Mouse (Mus musculus) embryonic facial prominence, embryonic 15.5 days (tissue): ENCODE measurements at regions not wholly inside any gene's neighbourhood (a gene's known extent, or its start where the extent isn't known, plus 50 kb on each side); places are given as distances from the start of the nearest gene placed in this dataset.

Experiments used
- ATAC-seq: fragments of 200-750 bp; cut with Nextera tagmentation; 2 replicates; pipeline ENCODE4 v1.8.0; 2017; ENCODE audit warnings: low read depth, moderate TSS enrichment; ENCODE audit not compliant: insufficient number of reproducible peaks, low FRiP score, low TSS enrichment
- H3K27ac ChIP-seq: fragments of 300-500 bp; sonication (generic); replicated peaks from 2 replicates; pipeline ENCODE4 v1.5.1; 2015; ENCODE audit warnings: mild to moderate bottlenecking, inconsistent platforms
- H3K27me3 ChIP-seq: fragments of 300-500 bp; sonication (generic); 2 replicates; pipeline ENCODE4 v1.6.1; 2015; ENCODE audit warnings: inconsistent platforms
- H3K36me3 ChIP-seq: fragments of 300-500 bp; sonication (generic); 2 replicates; pipeline ENCODE4 v1.6.1; 2015; ENCODE audit warnings: mild to moderate bottlenecking, inconsistent platforms
- H3K4me1 ChIP-seq: fragments of 300-500 bp; sonication (generic); 2 replicates; pipeline ENCODE4 v1.6.1; 2015; ENCODE audit warnings: inconsistent platforms
- H3K4me2 ChIP-seq: fragments of 300-500 bp; sonication (generic); replicated peaks from 2 replicates; pipeline ENCODE4 v1.6.1; 2015; ENCODE audit warnings: mild to moderate bottlenecking, inconsistent platforms
- H3K4me3 ChIP-seq: fragments of 300-500 bp; sonication (generic); replicated peaks from 2 replicates; pipeline ENCODE4 v1.5.1; 2015; ENCODE audit warnings: mild to moderate bottlenecking, inconsistent platforms
- H3K9ac ChIP-seq: fragments of 300-500 bp; sonication (generic); 2 replicates; pipeline ENCODE4 v1.6.1; 2015; ENCODE audit warnings: inconsistent platforms
- H3K9me3 ChIP-seq: fragments of 300-500 bp; sonication (generic); replicated peaks from 2 replicates; pipeline ENCODE4 v1.6.1; 2016; ENCODE audit warnings: inconsistent platforms
- WGBS: fragments of 180-500 bp; shearing (Covaris S2); methylation state at CpG from one replicate; pipeline ENCODE4 v1.1.7; 2015; 5-methylcytosine and 5-hydroxymethylcytosine counted together

DNA sequence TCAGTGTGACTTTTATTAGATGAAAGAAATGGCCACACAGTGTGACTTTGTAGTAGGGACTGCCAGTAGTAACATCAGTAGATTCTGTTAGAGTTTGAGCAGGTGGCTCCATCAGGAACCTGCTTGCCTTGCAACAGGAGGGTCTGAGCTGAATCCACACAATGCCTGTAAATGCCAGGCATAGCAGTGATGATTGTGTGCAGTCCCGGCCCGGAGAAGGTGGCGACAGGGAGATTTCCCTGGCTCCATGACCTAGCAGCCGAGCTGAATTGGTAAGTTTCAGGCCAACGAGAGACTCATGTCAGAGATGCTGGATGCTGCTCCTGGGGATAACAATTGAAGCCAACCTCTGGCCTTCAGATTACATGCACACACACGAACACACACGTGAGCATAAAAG is 102.8 kb upstream of the Tbl1xr1 start:
- Histone ChIP-seq H3K9ac (no peak overlapping the region), H3K27ac (no peak overlapping the region), H3K4me3 (no peak overlapping the region), H3K9me3 (no peaks in the 10 kb centered on the region), H3K27me3 (no peaks in the 10 kb centered on the region), H3K36me3 (no peaks in the 10 kb centered on the region), H3K4me2 (no peak overlapping the region), H3K4me1 (no peaks in the 10 kb centered on the region)
- 74% methylated on average over 7 of the region's 7 CpGs for WGBS
- no peak for ATAC-seq

DNA sequence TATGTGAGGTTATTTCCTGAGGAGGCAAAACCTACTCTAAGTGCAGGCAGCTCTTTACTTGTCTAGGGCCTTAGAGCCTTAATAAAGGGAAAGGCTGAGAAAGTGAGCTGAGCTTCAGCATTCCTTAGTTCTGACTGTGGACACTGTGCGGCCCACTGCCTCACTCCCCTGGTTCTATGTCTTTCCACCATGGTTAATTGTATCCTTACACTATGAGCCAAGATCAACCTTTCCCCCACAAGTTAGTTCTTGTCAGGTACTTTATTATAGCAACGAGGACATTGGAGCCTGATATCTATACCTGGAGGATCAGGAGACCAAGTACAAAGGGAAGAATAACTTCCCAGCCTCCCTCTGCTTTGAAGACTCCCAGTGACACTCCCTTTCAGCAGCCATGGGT is 101.7 kb upstream of the Tbl1xr1 start:
- Histone ChIP-seq H3K4me3 (no peak overlapping the region), H3K9me3 (no peaks in the 10 kb centered on the region), H3K27me3 (no peaks in the 10 kb centered on the region), H3K4me1 (no peaks in the 10 kb centered on the region), H3K27ac (no peak overlapping the region), H3K36me3 (no peaks in the 10 kb centered on the region), H3K9ac (no peak overlapping the region), H3K4me2 (no peak overlapping the region)
- 81% methylated on average over 2 of the region's 2 CpGs for WGBS
- no peak for ATAC-seq

DNA sequence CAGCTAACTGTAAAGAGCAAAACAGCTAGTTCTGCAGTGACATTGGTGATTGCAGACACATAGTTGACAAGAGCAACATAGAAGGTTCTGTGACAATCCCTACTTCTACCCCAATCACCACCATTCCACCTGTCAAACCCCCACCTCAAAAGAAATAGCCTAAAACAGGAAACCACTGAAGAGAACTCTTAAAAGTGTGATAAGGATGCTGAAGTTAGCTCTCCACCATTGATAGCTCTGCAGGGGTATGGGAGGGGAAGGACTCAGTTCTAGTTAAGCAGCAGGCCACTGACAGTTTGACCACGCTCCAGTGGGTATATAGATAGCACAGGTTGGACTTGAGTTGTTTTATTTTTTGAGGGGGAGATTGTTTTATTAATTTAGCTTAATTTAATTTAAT is 98.7 kb upstream of the Tbl1xr1 start:
- Histone ChIP-seq H3K4me2 (no peak overlapping the region), H3K9me3 (no peaks in the 10 kb centered on the region), H3K27ac (no peak overlapping the region), H3K4me1 (no peaks in the 10 kb centered on the region), H3K36me3 (no peaks in the 10 kb centered on the region), H3K4me3 (no peak overlapping the region), H3K9ac (no peak overlapping the region), H3K27me3 (no peaks in the 10 kb centered on the region)
- 93% methylated on average over 1 of the region's 1 CpGs for WGBS
- ATAC-seq: no peak

DNA sequence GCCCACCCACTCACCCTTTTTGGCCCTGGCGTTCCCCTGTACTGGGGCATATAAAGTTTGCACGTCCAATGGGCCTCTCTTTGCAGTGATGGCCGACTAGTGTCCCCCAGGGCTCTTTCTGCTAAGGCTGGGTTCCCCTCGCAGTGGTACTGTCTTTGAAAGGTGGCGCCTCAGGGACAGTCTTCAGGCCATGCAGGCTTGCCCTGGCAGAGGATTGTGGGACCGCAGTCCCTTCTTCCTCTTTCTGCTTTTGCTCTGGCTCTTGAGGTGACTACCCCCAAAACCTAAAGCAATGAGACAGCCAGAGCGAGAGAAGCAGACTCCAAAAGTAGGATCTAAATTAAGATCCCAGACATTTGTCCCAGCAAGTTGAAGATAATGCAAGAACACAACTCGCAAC is 93.5 kb upstream of the Tbl1xr1 start:
- H3K9ac ChIP-seq: no peak overlapping the region
- no peak overlapping the region for H3K27ac ChIP-seq
- 79% methylated on average over 8 of the region's 8 CpGs for WGBS
- no peaks in the 10 kb centered on the region for H3K27me3 ChIP-seq
- no peaks in the 10 kb centered on the region for H3K9me3 ChIP-seq
- H3K36me3 ChIP-seq: no peaks in the 10 kb centered on the region
- ATAC-seq: no peak
- H3K4me1 ChIP-seq: 0 out of 2 replicates have a peak, but pooled peaks cover 2% of the 10 kb centered on the region
- H3K4me2 ChIP-seq: no peak overlapping the region
- no peak overlapping the region for H3K4me3 ChIP-seq

DNA sequence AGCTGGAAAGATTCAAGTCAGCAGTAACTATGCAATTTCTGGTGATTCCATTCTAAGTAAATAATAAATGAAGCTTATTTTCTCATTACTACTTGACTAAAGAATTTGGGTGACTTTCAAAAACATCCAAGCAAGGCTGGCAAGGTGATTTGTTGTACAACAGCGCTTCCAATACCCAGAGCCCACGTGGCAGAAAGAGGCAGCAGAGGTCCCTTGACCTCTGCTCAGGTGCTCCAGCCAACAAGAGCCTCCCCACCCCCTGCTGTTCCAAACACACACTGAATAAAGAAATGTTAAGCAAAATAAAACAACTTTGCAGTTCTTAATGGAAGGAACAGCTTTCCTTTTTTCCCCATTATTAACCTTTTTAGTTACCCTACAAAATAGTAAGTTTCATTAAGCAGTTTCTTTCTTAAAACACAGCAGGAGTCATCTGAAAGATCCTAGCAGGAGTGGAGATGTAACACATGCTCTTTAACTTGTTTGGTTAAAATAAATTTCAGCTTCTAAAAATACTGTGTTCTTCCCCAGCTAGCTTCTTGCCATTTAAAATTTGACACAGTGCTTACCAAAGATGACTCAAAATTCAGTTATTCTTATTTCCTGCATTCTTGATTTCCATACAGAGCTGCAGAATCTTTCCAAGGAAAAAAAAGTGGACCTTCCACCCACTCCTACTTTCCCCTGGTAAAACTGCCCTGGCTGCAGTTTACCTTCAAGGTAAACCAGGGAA is 92.3 kb upstream of the Tbl1xr1 start:
- no peak for ATAC-seq
- H3K36me3 ChIP-seq: no peaks in the 10 kb centered on the region

DNA sequence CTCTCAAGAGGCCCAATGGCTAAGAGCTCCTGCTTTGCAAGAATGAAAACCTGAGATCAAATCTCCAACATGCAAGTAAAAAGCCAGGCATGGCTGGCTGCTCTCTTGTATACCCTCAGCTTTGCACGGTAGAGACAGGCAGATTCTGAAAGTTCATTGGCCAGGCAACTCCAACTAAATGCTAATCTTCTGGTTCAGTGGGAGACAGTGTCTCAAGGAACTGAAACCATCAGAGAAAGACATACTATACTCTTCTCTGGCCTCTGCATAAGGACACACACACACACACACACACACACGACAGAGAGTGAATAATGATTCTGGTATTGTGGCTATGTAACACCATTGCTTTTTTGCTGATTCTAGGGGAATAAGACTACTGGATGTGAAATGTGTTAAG is 91.6 kb upstream of the Tbl1xr1 start:
- no peak overlapping the region for H3K27ac ChIP-seq
- 62% methylated on average over 2 of the region's 2 CpGs for WGBS
- H3K9ac ChIP-seq: no peak overlapping the region
- H3K4me3 ChIP-seq: no peak overlapping the region
- H3K9me3 ChIP-seq: no peaks in the 10 kb centered on the region
- no peaks in the 10 kb centered on the region for H3K27me3 ChIP-seq
- 0 out of 2 replicates have a peak, but pooled peaks cover 2% of the 10 kb centered on the region for H3K4me1 ChIP-seq
- no peak overlapping the region for H3K4me2 ChIP-seq
- H3K36me3 ChIP-seq: no peaks in the 10 kb centered on the region
- no peak for ATAC-seq

More for the DNA sequence above, 92.3 kb upstream of the Tbl1xr1 start:
- Histone ChIP-seq H3K9ac (no peak overlapping the region), H3K4me1 (0 out of 2 replicates have a peak, but pooled peaks cover 2% of the 10 kb centered on the region), H3K9me3 (no peaks in the 10 kb centered on the region), H3K4me3 (no peak overlapping the region), H3K27ac (no peak overlapping the region), H3K27me3 (no peaks in the 10 kb centered on the region), H3K4me2 (no peak overlapping the region)
- WGBS: 37% methylated on average over 2 of the region's 2 CpGs

DNA sequence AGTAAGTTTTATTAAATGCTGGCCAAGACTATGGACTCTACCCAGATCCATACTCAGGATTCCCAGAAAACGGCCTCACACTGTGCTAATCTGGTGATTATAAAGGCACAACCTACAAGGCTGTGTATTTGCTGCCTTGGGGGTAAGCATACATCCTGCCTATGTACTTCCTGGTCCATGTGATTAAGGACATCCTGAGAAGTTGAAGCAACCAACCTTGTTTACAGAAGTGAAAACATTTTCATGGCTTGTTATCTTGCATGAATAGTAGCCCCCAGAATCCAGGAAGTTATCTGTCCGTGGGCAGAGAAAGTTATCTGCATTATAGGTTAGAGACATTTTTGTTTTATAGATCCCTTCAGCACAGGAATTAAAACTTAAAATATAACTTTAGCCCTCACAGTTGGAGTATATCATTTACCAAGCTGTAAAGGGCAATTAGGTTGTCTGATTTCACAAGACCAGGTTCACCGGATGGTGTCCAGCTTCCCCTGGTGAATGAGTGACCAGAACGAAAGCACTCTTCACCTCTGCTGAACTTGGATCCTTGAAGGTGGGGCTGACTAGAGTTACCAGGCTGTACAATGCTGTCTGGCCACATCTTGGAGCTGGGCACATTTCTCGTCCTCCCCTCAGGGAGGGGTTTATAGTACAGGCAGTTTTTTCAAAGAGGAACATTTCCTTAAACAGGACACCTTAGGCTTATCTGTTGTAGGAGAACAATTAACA is 90.1 kb upstream of the Tbl1xr1 start:
- ATAC-seq: no peak
- Histone ChIP-seq H3K4me1 (0 out of 2 replicates have a peak, but pooled peaks cover 2% of the 10 kb centered on the region), H3K9ac (no peak overlapping the region), H3K9me3 (no peaks in the 10 kb centered on the region), H3K4me2 (no peak overlapping the region), H3K27me3 (no peaks in the 10 kb centered on the region), H3K36me3 (no peaks in the 10 kb centered on the region), H3K27ac (no peak overlapping the region), H3K4me3 (no peak overlapping the region)
- WGBS: 75% methylated on average over 5 of the region's 5 CpGs

DNA sequence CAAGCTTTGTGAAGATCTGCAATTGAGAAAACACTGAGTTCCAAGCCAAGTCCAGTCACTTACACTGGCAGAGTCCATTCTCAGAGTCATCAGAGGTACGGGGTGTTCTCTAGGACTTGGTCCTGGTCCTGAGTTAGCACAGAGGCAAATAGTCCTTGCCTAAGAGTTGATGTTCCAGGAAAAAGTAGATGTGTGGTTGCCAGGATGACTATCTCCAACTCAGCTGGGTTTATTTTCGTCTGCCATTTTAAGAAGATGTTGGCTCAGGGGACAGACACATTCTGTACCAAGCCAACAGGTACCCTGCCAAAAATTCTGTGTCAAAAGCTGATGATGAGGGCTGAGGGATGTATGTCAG is 89.6 kb upstream of the Tbl1xr1 start:
- H3K27ac ChIP-seq: no peak overlapping the region
- no peak overlapping the region for H3K4me2 ChIP-seq
- H3K27me3 ChIP-seq: no peaks in the 10 kb centered on the region
- H3K4me3 ChIP-seq: no peak overlapping the region
- H3K9me3 ChIP-seq: no peaks in the 10 kb centered on the region
- 88% methylated on average over 2 of the region's 2 CpGs for WGBS
- 0 out of 2 replicates have a peak, but pooled peaks cover 2% of the 10 kb centered on the region for H3K4me1 ChIP-seq
- H3K9ac ChIP-seq: no peak overlapping the region
- ATAC-seq: no peak
- no peaks in the 10 kb centered on the region for H3K36me3 ChIP-seq

DNA sequence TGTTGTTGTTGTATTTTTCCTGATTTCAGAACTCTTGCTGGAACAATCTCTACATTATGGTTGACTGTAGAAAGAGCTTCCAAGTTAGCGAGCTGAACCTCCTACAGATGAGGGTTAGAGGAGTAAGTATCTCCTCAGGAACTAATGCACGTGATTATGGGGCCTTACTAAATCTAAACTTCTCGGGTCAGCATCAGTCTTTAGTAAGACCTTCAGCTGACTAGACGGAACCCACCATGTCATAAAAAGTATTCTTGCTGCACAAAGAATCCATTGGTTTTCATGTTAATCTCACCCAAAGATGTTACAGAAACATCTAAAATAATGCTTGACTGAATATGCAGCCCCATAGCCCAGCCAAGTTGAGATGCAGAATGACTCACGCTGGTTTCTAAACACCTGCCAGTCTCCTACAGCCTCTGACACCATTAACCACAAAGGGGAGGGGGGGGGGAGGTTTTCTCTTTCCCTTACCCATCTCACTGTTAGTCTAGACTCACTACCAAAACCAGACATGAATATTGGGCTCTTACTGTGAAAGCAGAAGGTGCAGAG is 88.9 kb upstream of the Tbl1xr1 start:
- Histone ChIP-seq H3K4me3 (no peak overlapping the region), H3K9me3 (no peaks in the 10 kb centered on the region), H3K4me1 (0 out of 2 replicates have a peak, but pooled peaks cover 2% of the 10 kb centered on the region), H3K27me3 (no peaks in the 10 kb centered on the region), H3K27ac (no peak overlapping the region), H3K9ac (no peak overlapping the region), H3K36me3 (no peaks in the 10 kb centered on the region), H3K4me2 (no peak overlapping the region)
- 85% methylated on average over 5 of the region's 5 CpGs for WGBS
- ATAC-seq: no peak

DNA sequence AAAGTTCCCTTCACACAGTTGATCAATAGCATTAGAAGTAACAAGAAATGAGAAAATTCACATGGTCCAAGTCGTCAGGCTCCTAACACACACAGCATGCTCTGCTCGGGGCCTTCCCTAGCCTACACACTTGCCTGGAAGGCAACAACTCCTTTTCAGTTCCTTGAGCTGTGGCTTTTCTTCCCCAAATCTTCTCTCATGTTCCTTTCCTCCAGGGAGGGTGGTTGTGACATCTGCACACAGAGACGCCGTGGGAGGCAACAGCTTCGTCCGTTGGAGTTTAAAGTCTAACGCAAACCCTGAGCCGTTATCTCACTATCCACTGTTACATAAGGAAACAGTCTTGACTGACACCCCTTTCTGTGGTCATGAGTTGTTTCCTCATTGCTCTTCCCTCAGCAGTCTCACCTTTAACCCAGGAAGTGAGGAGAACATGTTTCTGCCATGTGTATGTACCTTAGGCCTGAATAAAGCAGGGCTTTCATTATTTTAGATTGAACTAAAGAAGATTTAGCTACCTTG is 88.4 kb upstream of the Tbl1xr1 start:
- Histone ChIP-seq H3K9ac (no peak overlapping the region), H3K9me3 (no peaks in the 10 kb centered on the region)

DNA sequence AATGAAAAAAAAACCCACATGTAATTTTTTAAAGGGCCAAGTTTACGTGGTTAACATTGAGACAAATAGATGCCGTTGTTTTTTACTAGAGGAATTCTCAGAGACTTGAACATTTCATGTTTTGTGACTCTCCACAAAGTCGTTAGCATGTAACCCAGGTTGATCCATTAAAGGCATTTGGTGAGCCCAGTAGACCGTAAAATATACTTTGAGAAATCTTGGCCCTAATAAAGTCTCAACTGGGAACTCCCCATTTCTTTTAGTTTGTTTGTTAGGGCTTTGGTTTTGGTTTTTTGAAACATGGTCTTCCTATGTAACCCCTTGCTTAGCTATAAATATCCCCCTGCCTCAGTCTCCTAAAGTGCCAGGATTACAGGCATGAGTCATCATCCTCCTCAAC is 85.9 kb upstream of the Tbl1xr1 start:
- H3K4me2 ChIP-seq: no peak overlapping the region
- H3K4me1 ChIP-seq: no peaks in the 10 kb centered on the region
- no peak overlapping the region for H3K4me3 ChIP-seq
- H3K36me3 ChIP-seq: no peaks in the 10 kb centered on the region
- H3K9me3 ChIP-seq: no peaks in the 10 kb centered on the region
- H3K27ac ChIP-seq: no peak overlapping the region
- no peaks in the 10 kb centered on the region for H3K27me3 ChIP-seq
- no peak overlapping the region for H3K9ac ChIP-seq
- ATAC-seq: no peak
- 81% methylated on average over 4 of the region's 4 CpGs for WGBS

More for the DNA sequence above, 88.4 kb upstream of the Tbl1xr1 start:
- H3K4me3 ChIP-seq: no peak overlapping the region
- no peaks in the 10 kb centered on the region for H3K36me3 ChIP-seq
- WGBS: 82% methylated on average over 8 of the region's 8 CpGs
- no peak overlapping the region for H3K27ac ChIP-seq
- 0 out of 2 replicates have a peak, but pooled peaks cover 2% of the 10 kb centered on the region for H3K4me1 ChIP-seq
- H3K27me3 ChIP-seq: no peaks in the 10 kb centered on the region
- H3K4me2 ChIP-seq: no peak overlapping the region
- ATAC-seq: no peak
